Mouse (Mus musculus): ENCODE measurements around the gene Prss23. TPM values are rescaled to one million over a fixed set of nuclear protein-coding genes. Genes with fewer than 3 reads are reported as not detected.

Prss23 gene
- 10 to 100 TPM; 12.9 to 14.1 TPM for total RNA-seq (2021)

GRCm38 (mm10) chr7:89526731-89527429, at the start of gene Prss23:
TSS of gene Prss23 (minus strand) at chr7:89527187.
- no peak for DNase-seq (ENCODE audit: extremely low spot score in 1 of 2, low spot score in 1 of 2)

- no peak for DNase-seq (ENCODE audit: extremely low spot score in 1 of 2, low spot score in 1 of 2)
Observed at GRCm38 (mm10) chr7:89576127-89576526, 49.1 kb upstream of the Prss23 start.

- no peak for DNase-seq (ENCODE audit: extremely low spot score in 1 of 2, low spot score in 1 of 2)
Observed at GRCm38 (mm10) chr7:89564569-89564968, 37.6 kb upstream of the Prss23 start.

GRCm38 (mm10) chr7:89563501-89563900, 36.5 kb upstream of the Prss23 start:
- no peak for DNase-seq (ENCODE audit: extremely low spot score in 1 of 2, low spot score in 1 of 2)

- no peak for DNase-seq (ENCODE audit: extremely low spot score in 1 of 2, low spot score in 1 of 2)
Observed at GRCm38 (mm10) chr7:89562140-89562539, 35.2 kb upstream of the Prss23 start.

GRCm38 (mm10) chr7:89560939-89561338, 34.0 kb upstream of the Prss23 start:
- no peak for DNase-seq (ENCODE audit: extremely low spot score in 1 of 2, low spot score in 1 of 2)

- DNase-seq (ENCODE audit: extremely low spot score in 1 of 2, low spot score in 1 of 2): no peak
Observed at GRCm38 (mm10) chr7:89559633-89560032, 32.6 kb upstream of the Prss23 start.

- no peak for DNase-seq (ENCODE audit: extremely low spot score in 1 of 2, low spot score in 1 of 2)
Observed at GRCm38 (mm10) chr7:89559105-89559504, 32.1 kb upstream of the Prss23 start.

- peak in 1 of 2 experiments; percentile 25 for DNase-seq (ENCODE audit: extremely low spot score in 1 of 2, low spot score in 1 of 2)
Observed at GRCm38 (mm10) chr7:89558446-89559039, 31.6 kb upstream of the Prss23 start.

- DNase-seq (ENCODE audit: extremely low spot score in 1 of 2, low spot score in 1 of 2): no peak
Observed at GRCm38 (mm10) chr7:89557056-89557455, 30.1 kb upstream of the Prss23 start.

- no peak for DNase-seq (ENCODE audit: extremely low spot score in 1 of 2, low spot score in 1 of 2)
Observed at GRCm38 (mm10) chr7:89556652-89557051, 29.7 kb upstream of the Prss23 start.

GRCm38 (mm10) chr7:89555170-89555569, 28.2 kb upstream of the Prss23 start:
- DNase-seq (ENCODE audit: extremely low spot score in 1 of 2, low spot score in 1 of 2): no peak

- DNase-seq (ENCODE audit: extremely low spot score in 1 of 2, low spot score in 1 of 2): no peak
Observed at GRCm38 (mm10) chr7:89554068-89554467, 27.1 kb upstream of the Prss23 start.

GRCm38 (mm10) chr7:89540976-89541375, 14.0 kb upstream of the Prss23 start:
- no peak for DNase-seq (ENCODE audit: extremely low spot score in 1 of 2, low spot score in 1 of 2)

- no peak for DNase-seq (ENCODE audit: extremely low spot score in 1 of 2, low spot score in 1 of 2)
Observed at GRCm38 (mm10) chr7:89539391-89539790, 12.4 kb upstream of the Prss23 start.

GRCm38 (mm10) chr7:89527430-89527856, 456 bp upstream of the Prss23 start:
- DNase-seq (ENCODE audit: extremely low spot score in 1 of 2, low spot score in 1 of 2): no peak

GRCm38 (mm10) chr7:89523816-89524215, 3.2 kb downstream of the Prss23 start:
- no peak for DNase-seq (ENCODE audit: extremely low spot score in 1 of 2, low spot score in 1 of 2)

- no peak for DNase-seq (ENCODE audit: extremely low spot score in 1 of 2, low spot score in 1 of 2)
Observed at GRCm38 (mm10) chr7:89522170-89522569, 4.8 kb downstream of the Prss23 start.

- DNase-seq (ENCODE audit: extremely low spot score in 1 of 2, low spot score in 1 of 2): peak; percentile 28 to 36
Observed at GRCm38 (mm10) chr7:89517460-89518390, 9.3 kb downstream of the Prss23 start.

- DNase-seq (ENCODE audit: extremely low spot score in 1 of 2, low spot score in 1 of 2): no peak
Observed at GRCm38 (mm10) chr7:89516551-89517459, 10.2 kb downstream of the Prss23 start.

Measured in layer of hippocampus, postnatal 25 days (tissue).